Mouse (Mus musculus) hindbrain, embryonic 14.5 days (tissue): Measurements from ENCODE around the gene Rasa2. TPM values are rescaled to one million over a fixed set of nuclear protein-coding genes. Genes with fewer than 3 reads are reported as not detected.

ENCODE experiments used
- ATAC-seq: fragments of 200-750 bp; cut with Nextera tagmentation; 2 replicates; pipeline ENCODE4 v1.8.0; 2017; ENCODE audit warnings: moderate number of reproducible peaks, mild to moderate bottlenecking, moderate TSS enrichment, moderate library complexity; ENCODE audit not compliant: low FRiP score
- DNase-seq: peaks from one replicate; pipeline ENCODE4 v3.0.0-alpha.2; 2015; ENCODE audit warnings: low spot score
- H3K27ac ChIP-seq: fragments of 300-500 bp; sonication (generic); 2 replicates; pipeline ENCODE4 v1.5.1; 2014; ENCODE audit warnings: mild to moderate bottlenecking, moderate library complexity
- H3K27me3 ChIP-seq: fragments of 300-500 bp; sonication (generic); 2 replicates; pipeline ENCODE4 v1.6.1; 2014; ENCODE audit warnings: mild to moderate bottlenecking, low read length, mixed read lengths; ENCODE audit not compliant: control insufficient read depth, insufficient read depth
- H3K36me3 ChIP-seq: fragments of 300-500 bp; sonication (generic); replicated peaks from 2 replicates; pipeline ENCODE4 v1.6.1; 2014; ENCODE audit not compliant: control insufficient read depth, insufficient read depth
- H3K4me1 ChIP-seq: fragments of 300-500 bp; sonication (generic); replicated peaks from 2 replicates; pipeline ENCODE4 v1.6.1; 2014; ENCODE audit warnings: antibody characterized with exemption, low read length, mixed read lengths; ENCODE audit not compliant: control insufficient read depth, insufficient read depth
- H3K4me2 ChIP-seq: fragments of 300-500 bp; sonication (generic); replicated peaks from 2 replicates; pipeline ENCODE4 v1.6.1; 2014; ENCODE audit warnings: mild to moderate bottlenecking, moderate library complexity
- H3K4me3 ChIP-seq: fragments of 300-500 bp; sonication (generic); replicated peaks from 2 replicates; pipeline ENCODE4 v1.5.1; 2014; ENCODE audit warnings: mild to moderate bottlenecking, low read length
- H3K9ac ChIP-seq: fragments of 300-500 bp; sonication (generic); 2 replicates; pipeline ENCODE4 v1.6.1; 2014
- H3K9me3 ChIP-seq: fragments of 300-500 bp; sonication (generic); 2 replicates; pipeline ENCODE4 v1.6.1; 2016; ENCODE audit warnings: low read length; ENCODE audit not compliant: control insufficient read depth
- WGBS: fragments of 180-500 bp; shearing (Covaris S2); extraction: QIAGEN DNeasy Blood & Tissue Kit; methylation state at CpG from one replicate; pipeline ENCODE4 v1.1.7; 2014; 5-methylcytosine and 5-hydroxymethylcytosine counted together
- polyA plus RNA-seq: library from polyadenylated mRNA; unstranded; fragments of >200 nt; fragmentation: Nextera tagmentation; extraction: Ambion mirVana; gene quantifications from 2 replicates; pipeline ENCODE4 v1.2.1, GENCODE M21; 2014

Gene Rasa2
- polyA plus RNA-seq, 1 experiment from 2014 or later = 21.1 TPM

- no peak overlapping the region for H3K9ac ChIP-seq
- peaks cover 11% of the 10 kb centered on the region; the same call in 1 of the 2 replicates for H3K9me3 ChIP-seq
- H3K4me1 ChIP-seq = no peaks in the 10 kb centered on the region
- H3K4me3 ChIP-seq = no peak overlapping the region
- H3K27me3 ChIP-seq = no peaks in the 10 kb centered on the region
- WGBS = 71% methylated on average over 8 of the region's 8 CpGs
- no peak overlapping the region for H3K4me2 ChIP-seq
- no peak overlapping the region for H3K27ac ChIP-seq
- DNase-seq = no peak
- no peak for ATAC-seq
- peaks cover 21% of the 10 kb centered on the region for H3K36me3 ChIP-seq
Measured at GRCm38 (mm10) chr9:96611693-96612293, 19.6 kb downstream of the Rasa2 start.

- no peaks in the 10 kb centered on the region for H3K27me3 ChIP-seq
- H3K36me3 ChIP-seq = peaks cover 22% of the 10 kb centered on the region
- H3K4me3 ChIP-seq = no peak overlapping the region
- no peak for ATAC-seq
- H3K4me1 ChIP-seq = no peaks in the 10 kb centered on the region
- H3K4me2 ChIP-seq = no peak overlapping the region
- no peak overlapping the region for H3K27ac ChIP-seq
- no peak for DNase-seq
- 93% methylated on average over 2 of the region's 2 CpGs for WGBS
- peaks cover 15% of the 10 kb centered on the region; the same call in 1 of the 2 replicates for H3K9me3 ChIP-seq
- no peak overlapping the region for H3K9ac ChIP-seq
Measured at GRCm38 (mm10) chr9:96610813-96611212, 20.6 kb downstream of the Rasa2 start.

DNA sequence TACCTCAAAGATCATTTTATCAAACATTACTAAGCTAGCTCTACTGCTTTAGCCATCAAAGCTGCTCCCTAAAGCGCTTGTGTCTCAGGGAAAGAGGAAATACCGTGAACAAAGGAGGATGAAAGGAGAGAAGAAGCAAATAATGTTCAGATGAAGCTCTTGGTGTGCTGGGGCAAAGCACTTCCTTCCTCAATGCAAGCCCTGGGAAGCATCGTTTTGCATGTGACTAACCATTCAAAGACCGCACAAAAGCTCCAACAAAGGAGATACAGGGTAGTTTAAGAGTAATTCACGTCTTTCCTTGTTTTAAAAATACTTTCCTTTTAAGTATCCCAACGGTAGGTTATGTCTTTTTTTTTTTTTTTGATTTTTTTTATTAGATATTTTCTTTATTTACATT lies 28.0 kb downstream of the Rasa2 start:
- Histone ChIP-seq H3K4me2 (no peak overlapping the region), H3K27me3 (no peaks in the 10 kb centered on the region), H3K9me3 (peaks cover 15% of the 10 kb centered on the region; the same call in 1 of the 2 replicates), H3K36me3 (peaks cover 44% of the 10 kb centered on the region), H3K4me3 (no peak overlapping the region), H3K9ac (no peak overlapping the region), H3K4me1 (no peaks in the 10 kb centered on the region), H3K27ac (no peak overlapping the region)
- ATAC-seq = no peak
- DNase-seq = no peak
- WGBS = 24% methylated on average over 6 of the region's 6 CpGs

- DNase-seq = no peak
- no peak for ATAC-seq
- Histone ChIP-seq H3K4me3 (no peak overlapping the region), H3K27ac (no peak overlapping the region), H3K4me1 (no peaks in the 10 kb centered on the region), H3K27me3 (no peaks in the 10 kb centered on the region), H3K9ac (no peak overlapping the region), H3K9me3 (no peaks in the 10 kb centered on the region), H3K4me2 (no peak overlapping the region), H3K36me3 (peaks cover 31% of the 10 kb centered on the region)
- WGBS = 89% methylated on average over 1 of the region's 1 CpGs
Measured at GRCm38 (mm10) chr9:96597899-96598298, 33.5 kb downstream of the Rasa2 start.

- Histone ChIP-seq H3K4me2 (no peak overlapping the region), H3K9ac (no peak overlapping the region), H3K27me3 (no peaks in the 10 kb centered on the region), H3K36me3 (peaks cover 39% of the 10 kb centered on the region), H3K27ac (no peak overlapping the region), H3K4me3 (no peak overlapping the region), H3K9me3 (no peaks in the 10 kb centered on the region), H3K4me1 (no peaks in the 10 kb centered on the region)
- no peak for DNase-seq
- 95% methylated on average over 11 of the region's 11 CpGs for WGBS
- ATAC-seq = no peak
Measured at GRCm38 (mm10) chr9:96592670-96593600, 38.5 kb downstream of the Rasa2 start.

GRCm38 (mm10) chr9:96589346-96589745 lies 42.1 kb downstream of the Rasa2 start:
- no peaks in the 10 kb centered on the region for H3K27me3 ChIP-seq
- H3K9me3 ChIP-seq = no peaks in the 10 kb centered on the region
- DNase-seq (no peak), ATAC-seq (no peak)
- H3K4me1 ChIP-seq = no peaks in the 10 kb centered on the region
- no peak overlapping the region for H3K4me3 ChIP-seq
- no peak overlapping the region for H3K4me2 ChIP-seq
- peaks cover 32% of the 10 kb centered on the region for H3K36me3 ChIP-seq
- no peak overlapping the region for H3K9ac ChIP-seq
- 92% methylated on average over 5 of the region's 5 CpGs for WGBS
- no peak overlapping the region for H3K27ac ChIP-seq

DNA sequence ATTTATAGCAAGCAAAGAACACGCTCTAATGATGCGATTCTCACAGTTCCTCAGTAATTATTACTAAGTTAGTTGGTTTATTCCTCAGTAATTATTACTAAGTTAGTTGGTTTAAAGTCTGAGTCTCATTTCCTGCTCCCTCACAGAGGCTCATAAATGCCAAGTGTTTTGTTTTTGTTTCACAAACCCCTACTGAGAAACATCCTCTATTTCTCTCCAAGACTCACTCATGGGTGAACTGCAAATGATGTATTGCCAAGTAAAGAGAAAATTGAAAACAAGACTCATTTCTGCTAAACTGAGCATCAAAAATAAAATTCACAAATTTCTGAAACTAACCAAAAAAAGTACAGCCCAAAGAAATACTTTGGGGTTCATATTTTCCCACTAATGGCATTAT lies 47.9 kb downstream of the Rasa2 start:
- ATAC-seq (no peak), DNase-seq (no peak)
- no peak overlapping the region for H3K27ac ChIP-seq
- H3K4me3 ChIP-seq = no peak overlapping the region
- H3K36me3 ChIP-seq = peaks cover 26% of the 10 kb centered on the region
- WGBS = 95% methylated on average over 2 of the region's 2 CpGs
- no peaks in the 10 kb centered on the region for H3K27me3 ChIP-seq
- no peak overlapping the region for H3K9ac ChIP-seq
- H3K9me3 ChIP-seq = no peaks in the 10 kb centered on the region
- H3K4me1 ChIP-seq = no peaks in the 10 kb centered on the region
- H3K4me2 ChIP-seq = no peak overlapping the region

DNA sequence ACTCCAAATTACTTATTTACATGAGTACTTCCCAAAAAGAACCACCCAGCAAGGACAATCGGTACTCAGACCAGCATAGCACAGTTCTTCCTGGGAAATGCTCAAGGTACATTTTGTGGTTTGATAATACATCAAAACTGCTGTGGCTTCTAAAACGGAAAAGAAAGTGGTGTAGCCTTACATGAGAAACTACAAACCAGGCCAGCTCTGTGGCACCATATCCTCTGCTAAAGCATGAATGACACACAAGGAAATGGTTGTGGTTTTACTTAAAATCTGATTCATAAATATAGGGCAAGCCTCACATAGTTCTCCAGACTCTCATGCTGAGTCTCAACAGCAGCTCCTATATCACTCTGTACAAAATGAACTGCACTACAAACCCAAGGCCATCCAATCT lies 48.3 kb downstream of the Rasa2 start:
- H3K27ac ChIP-seq = no peak overlapping the region
- H3K4me2 ChIP-seq = no peak overlapping the region
- H3K9ac ChIP-seq = no peak overlapping the region
- no peak overlapping the region for H3K4me3 ChIP-seq
- ATAC-seq (no peak), DNase-seq (no peak)
- H3K36me3 ChIP-seq = peaks cover 29% of the 10 kb centered on the region
- H3K9me3 ChIP-seq = no peaks in the 10 kb centered on the region
- 94% methylated on average over 2 of the region's 2 CpGs for WGBS
- H3K4me1 ChIP-seq = no peaks in the 10 kb centered on the region
- no peaks in the 10 kb centered on the region for H3K27me3 ChIP-seq

DNA sequence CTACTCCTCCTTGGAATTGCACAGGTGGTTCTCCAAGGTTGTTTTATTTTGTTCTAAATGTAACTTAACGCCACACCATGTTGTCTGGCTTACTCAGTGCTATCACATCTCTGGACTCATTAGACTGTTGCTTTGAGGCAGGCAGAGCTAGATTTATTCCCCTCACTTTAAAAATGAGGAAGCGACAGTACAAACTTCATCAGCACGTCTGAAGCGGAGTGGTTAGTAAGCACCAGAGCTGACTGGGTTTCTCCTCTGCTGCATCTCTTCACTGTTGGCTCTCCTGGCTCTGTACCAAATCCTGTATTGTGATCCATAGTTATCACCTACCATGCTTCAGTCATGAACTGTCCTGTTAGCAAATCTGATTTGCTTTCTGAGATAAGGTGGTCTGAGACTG lies 53.2 kb downstream of the Rasa2 start:
- ATAC-seq = no peak
- no peak overlapping the region for H3K4me3 ChIP-seq

More for the DNA sequence above, 53.2 kb downstream of the Rasa2 start:
- H3K27me3 ChIP-seq = no peaks in the 10 kb centered on the region
- no peak overlapping the region for H3K4me2 ChIP-seq
- H3K36me3 ChIP-seq = peaks cover 42% of the 10 kb centered on the region
- H3K9me3 ChIP-seq = no peaks in the 10 kb centered on the region
- no peak overlapping the region for H3K27ac ChIP-seq
- H3K4me1 ChIP-seq = no peaks in the 10 kb centered on the region
- WGBS = 88% methylated on average over 4 of the region's 4 CpGs
- H3K9ac ChIP-seq = no peak overlapping the region
- no peak for DNase-seq
